Mouse (Mus musculus) lung, postnatal 0 days (tissue): ENCODE results near the gene Arhgap40.

ENCODE experiments used
- CTCF ChIP-seq: IDR thresholded peaks from 2 replicates; pipeline ENCODE4 v1.5.1; 2016; ENCODE audit warnings: antibody characterized with exemption, mild to moderate bottlenecking
- EP300 ChIP-seq: IDR thresholded peaks from 2 replicates; pipeline ENCODE4 v1.6.1; 2016; ENCODE audit warnings: antibody characterized with exemption, mild to moderate bottlenecking, control low read depth

DNA sequence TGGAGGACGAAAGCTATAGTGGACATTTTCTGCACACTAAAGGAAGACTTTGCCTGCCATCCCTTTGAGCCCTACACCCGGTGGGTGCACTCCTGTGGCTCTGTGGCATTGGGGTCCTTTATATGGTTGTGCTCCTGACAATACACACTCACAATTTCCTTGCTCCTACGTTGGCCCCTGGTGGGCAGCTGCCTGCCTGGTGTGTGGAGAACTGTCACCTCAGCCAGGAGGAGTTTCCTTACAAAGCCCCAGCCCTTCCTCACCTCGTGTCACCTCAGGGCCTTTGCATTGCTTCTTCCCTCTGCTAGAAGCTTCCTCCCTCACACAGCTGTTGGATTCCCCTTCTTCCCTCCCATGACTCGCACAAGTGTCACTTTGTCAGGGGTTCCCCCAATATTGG lies 6.1 kb upstream of the Arhgap40 start:
- TF ChIP-seq CTCF (no peak), EP300 (no peak)
